Mouse (Mus musculus): ENCODE results near the gene Cerkl.
A peak's percentile ranks its signal among the peaks of the same experiment; 100 is the strongest.

Cerkl gene

DNA sequence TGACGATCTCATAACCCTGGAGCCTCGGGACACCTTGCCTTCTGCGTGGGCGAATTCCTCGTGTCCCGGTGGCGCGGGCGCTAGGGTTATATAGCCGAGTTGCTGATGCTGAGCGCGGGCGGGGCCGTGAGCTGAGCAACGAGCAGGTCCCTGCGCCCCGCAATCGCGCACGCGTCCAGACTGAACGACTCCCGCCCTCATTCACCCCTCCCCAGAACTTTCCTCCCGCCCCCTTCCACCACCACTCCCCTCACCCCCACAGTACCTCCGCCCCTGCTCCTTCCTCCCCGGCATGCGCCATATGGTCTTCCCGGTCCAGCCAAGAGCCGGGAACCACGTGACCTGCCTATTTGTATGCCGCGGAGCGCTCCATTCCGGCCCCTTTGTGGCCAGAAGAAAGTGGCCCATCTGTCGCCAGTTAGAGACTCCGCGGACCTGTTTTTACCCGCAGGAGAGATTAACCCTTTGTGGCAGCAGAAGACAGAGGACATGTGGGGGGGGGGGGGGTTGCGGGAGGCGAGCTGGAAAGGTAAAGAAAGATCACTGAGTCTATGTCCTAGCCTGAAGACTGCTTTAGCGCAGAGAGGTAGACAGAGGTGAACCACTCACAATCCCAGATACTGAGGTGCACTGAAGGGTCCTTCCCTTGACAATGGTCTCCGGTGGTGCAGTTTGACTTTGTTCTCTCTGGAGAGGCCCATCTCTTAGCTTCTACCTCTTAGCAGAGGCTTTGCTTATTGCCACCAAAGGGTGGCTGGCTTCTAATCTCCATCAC is at the start of gene Cerkl, which contains the start of gene Neurod1:
Gene Cerkl (minus strand): TSS at position 211 of the 775 bp plus-strand sequence.
Gene Neurod1 (minus strand): TSS at position 177 of the 775 bp plus-strand sequence.
- DNase-seq (ENCODE audit: low spot score): no peak

DNA sequence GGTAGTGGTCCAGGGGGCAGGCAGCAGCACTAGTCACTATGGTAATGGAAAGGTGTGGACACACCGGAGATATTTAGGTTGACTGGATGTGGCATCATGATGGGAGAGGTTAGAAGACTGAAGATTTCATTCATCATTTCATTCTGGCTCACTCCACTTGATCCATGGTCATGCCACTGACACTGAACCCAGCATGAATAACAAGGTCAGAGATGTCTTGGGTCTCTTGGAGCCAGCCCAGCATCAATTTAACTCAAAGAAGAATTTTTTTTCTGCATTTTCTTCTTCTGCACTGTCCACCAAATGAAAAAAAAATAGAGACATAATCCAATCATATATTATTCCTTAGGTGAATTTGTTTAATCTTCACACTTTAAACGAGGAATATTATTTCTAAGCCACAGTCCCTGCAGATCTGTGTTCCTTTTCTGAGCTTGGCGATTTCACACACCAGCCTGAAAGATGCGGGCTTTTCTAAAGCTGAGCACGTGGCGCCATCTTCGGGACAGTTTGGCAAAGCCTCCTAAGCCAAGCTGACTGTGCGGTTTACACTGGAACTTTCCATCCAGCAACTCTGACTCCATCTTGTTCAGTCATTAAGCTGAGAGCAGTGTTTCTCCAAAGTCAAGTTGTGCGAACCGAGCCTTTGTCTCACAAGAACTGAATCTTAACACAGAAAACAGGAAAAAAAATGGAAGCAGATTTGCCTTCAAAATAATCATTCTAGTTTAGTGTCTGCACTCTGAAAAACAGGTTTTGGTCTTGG is 42.6 kb upstream of the Cerkl start:
- peak; percentile 46 for DNase-seq (ENCODE audit: low spot score)

DNA sequence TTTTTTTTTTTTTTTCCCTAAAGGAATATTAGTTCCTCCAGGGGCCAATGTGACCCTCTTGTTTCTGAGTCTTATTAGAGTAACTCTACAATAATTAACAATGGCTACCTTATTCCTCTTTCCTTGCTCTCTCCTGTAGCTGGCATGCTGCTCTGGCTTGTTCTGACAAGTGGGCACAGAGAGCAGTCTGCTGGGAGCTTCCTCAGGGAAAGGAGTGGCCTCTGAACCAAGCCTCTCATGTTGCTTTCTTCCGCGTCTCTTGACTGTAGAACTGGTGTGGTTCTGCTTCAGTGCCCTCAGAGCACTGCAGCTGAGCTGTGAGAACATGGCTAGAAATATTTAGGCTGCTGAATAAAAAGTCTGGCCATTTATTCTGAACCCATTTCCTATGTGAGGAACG is 28.5 kb upstream of the Cerkl start:
- no peak for DNase-seq (ENCODE audit: low spot score)

DNA sequence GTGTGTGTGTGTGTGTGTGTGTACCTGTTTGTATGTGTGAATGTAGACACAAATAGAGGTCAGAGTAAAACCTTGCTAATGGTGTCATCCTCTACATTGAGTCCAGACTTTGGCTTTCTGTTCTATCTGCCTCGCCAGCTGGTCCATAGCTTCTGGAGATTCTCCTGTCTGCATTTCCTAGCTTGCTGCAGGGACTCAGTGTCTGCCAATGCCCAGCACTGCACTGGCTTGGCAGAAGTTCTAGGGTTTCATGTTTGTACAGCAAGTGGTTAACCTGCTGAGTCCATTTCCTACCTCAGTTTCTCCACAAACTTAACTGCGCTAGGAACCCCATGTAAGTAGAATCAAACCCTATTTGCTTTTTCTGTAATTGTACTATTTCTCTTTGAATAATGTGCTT is 25.9 kb upstream of the Cerkl start:
- DNase-seq (ENCODE audit: low spot score): no peak

DNA sequence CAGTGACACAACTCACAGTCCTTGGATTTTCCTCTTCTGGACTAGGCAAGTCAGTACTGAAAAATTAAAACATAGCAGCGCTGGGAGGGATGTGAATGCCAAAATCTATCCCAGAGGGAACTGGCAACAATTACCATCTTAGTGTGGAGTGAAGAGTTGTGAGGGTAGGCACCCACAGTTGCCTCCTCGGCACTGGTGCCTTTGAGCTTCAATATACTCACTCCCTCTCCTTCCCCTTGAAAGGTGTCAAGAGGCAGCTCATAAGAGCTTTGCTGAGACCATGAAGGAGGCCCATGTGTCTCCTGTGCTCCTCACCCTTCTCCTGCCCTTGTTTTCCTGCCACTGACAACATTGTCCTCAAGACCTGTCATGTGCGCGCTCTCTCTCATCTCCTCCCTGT is 5.8 kb upstream of the Cerkl start:
- no peak for DNase-seq (ENCODE audit: low spot score)

DNA sequence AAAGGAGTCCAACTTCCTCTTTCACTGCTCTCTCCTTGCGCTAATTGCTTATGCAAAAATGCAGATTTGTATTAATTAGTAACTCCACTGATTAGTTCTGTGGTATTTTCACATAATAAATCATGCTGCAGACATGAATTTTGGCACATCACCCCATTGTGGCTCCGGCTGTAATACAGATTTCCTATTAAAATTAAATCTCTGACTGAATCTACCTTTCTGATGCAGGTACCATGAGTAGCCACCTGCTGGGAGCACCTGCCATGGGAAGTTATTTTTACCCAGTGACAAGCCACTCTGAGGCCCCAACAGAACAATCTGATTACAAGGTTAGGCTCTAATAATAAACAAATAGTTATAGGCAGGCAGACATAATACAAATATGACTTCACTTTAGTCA is 5.3 kb upstream of the Cerkl start:
- no peak for DNase-seq (ENCODE audit: low spot score)

DNA sequence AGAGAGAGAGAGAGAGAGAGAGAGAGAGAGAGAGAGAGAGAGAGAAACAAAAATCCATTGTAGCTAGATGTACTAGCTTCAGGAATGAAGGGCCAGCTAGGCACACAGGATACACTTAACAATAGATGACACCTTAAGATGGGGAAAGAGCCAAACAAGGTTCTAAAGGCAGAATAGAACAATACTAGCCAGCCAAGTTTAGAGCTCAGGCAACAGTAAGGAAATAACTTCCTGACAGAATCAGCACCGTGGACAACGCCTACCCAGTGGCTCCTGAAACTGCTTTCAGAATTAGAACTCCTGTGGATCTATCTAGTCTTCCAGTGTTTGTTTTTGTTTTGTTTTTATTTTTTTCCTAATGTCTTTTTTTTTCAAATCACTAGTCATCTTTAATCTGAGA is 4.0 kb upstream of the Cerkl start:
- no peak for DNase-seq (ENCODE audit: low spot score)

DNA sequence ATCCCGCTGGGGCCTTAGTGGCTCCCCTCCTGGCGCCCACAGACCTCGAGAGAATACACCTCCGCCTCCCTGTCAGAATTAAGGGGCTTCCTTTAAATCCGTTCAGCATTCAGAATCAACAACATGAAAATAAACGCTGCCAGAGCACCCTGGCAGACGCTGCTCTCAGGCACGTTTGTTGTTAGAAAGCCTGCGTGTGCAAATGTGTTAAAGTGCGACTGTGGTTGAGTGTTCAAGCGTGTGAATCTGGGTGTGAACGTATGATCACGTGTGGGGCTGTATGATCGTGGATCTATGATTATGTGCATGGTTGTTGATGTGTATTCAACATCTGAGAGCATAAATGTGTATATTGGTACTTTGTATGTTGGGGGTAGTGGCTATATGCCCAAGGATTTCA is 3.5 kb upstream of the Cerkl start:
- no peak for DNase-seq (ENCODE audit: low spot score)

DNA sequence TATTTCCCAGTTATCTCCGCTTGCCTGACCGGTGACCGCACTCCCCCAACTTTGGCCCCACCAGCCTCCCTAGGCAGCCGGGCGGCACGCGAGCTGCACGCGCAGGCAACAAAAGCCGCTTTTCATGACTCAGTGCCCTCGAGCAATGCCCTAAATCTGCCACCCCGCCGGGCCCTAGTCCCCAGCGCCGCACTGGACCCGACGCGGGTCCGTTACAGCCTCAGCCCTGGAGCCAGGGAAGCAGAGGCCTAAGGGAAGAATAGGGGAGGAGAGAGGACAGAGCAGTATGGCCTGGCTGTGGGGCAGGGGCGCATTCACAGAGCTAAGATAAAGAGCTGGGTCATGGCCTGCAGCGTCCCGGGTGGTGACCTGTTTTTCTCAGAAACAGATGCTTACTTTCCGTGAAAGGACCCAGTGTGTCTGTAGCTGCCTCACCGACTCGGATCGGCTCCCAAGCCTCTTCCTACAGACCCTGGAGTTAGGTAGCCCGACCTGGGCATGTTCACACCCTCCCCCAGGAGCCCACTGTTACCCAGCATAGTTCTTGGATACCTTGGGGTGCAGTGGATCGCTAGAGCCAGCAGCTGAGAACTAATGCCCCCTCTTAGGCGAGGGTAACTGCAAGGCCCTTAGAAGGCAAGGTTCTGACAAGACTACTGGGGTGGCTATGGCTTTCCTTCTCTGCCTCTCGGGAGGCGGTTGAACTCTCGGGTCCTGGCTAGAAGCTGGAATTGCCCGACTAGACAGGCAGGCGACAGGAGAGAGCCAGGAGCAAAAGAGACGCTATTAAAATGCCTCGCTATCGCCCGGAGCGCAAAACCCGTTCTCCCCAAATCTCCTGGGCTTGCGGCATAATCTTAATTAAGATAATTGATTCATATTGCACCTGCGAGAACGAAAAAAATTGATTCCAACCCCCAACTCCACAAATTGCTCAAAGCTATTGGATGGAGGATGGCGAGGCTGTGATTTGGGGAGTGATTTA is 2.8 kb upstream of the Cerkl start:
- DNase-seq (ENCODE audit: low spot score): no peak

DNA sequence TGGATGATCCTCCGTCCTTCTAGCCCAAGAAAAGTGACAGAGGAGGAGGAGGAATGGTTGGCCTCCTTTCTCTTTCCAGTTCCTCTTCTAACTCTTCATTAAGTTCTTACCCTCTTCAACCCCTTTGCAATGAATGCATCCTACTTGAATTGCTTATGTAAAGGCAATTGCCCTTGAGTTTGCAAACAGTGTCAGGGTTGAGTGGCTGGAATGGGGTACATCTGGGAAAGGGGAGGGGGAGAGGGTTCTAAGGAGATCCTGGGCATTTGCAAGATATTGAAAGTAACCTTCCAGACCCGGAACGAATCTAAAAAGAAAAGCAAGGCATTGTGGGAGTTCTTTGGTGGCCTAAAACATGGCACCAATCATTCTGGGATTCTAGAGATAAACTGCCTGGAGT is 1.3 kb upstream of the Cerkl start:
- DNase-seq (ENCODE audit: low spot score): no peak

DNA sequence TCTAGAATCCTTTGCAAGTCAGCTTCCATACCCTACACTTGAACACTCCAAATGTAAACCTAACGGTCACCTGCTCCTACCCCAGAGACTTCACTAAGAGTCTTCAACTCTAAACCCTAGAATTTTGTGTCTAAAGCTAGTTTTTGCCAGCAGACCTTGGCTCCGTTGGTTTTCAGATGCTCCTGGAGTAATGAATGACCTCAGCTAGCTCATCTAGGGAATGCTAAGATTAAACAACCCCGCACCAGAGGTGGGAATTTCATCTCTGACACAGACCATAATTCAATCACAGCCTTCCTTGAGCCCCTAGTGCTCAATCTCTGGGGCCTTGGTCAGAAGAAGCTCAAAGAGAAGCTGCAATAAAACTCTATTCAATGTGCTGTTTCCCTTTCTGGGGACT is 849 bp upstream of the Cerkl start:
- DNase-seq (ENCODE audit: low spot score): no peak

DNA sequence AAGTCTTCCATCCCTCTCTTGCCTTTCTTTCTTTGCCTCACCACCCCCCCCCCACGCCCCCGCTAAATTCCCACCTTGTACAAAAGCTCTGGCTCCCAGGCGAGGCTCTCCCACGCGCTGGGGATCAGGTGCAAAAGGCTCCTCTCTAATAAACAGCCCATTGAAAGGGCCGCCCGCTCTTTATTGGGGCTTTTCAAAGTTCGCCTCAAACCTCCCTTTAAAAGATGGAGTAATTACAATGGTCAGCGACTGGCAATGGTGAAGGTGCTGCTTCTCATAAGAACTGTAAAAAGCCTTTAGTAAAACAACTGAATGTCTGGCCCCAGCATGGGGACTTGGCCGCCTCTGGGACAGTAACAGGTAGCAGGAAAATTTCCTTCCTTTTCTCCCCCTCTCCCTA is 939 bp downstream of the Cerkl start:
- DNase-seq (ENCODE audit: low spot score): no peak

DNA sequence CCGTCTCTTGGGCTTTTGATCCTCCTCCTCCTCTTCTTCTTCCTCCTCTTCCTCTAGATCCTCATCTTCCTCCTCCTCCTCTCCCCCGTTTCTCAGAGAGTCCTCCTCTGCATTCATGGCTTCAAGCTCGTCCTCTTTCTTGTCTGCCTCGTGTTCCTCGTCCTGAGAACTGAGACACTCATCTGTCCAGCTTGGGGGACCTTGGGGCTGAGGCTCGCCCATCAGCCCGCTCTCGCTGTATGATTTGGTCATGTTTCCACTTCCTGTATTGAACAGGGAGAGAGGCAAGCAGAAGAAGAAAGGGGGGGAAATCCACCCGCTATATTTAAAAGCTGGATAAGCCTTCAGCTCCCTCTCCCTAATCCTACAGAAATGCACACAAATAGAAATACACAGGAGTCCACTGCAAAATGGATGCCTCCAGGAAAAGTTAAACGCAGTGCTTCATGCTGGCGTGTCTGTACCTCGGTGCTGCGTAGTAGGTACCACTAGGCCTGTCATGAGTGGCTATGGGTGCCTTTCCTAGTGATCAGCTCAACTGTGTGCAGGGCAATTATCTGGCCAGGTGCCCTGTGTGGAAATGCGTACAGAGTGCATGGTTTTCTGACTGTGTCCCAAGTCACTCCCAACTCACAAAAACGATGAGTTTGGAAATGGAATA is 1.7 kb downstream of the Cerkl start:
- no peak for DNase-seq (ENCODE audit: low spot score)

DNA sequence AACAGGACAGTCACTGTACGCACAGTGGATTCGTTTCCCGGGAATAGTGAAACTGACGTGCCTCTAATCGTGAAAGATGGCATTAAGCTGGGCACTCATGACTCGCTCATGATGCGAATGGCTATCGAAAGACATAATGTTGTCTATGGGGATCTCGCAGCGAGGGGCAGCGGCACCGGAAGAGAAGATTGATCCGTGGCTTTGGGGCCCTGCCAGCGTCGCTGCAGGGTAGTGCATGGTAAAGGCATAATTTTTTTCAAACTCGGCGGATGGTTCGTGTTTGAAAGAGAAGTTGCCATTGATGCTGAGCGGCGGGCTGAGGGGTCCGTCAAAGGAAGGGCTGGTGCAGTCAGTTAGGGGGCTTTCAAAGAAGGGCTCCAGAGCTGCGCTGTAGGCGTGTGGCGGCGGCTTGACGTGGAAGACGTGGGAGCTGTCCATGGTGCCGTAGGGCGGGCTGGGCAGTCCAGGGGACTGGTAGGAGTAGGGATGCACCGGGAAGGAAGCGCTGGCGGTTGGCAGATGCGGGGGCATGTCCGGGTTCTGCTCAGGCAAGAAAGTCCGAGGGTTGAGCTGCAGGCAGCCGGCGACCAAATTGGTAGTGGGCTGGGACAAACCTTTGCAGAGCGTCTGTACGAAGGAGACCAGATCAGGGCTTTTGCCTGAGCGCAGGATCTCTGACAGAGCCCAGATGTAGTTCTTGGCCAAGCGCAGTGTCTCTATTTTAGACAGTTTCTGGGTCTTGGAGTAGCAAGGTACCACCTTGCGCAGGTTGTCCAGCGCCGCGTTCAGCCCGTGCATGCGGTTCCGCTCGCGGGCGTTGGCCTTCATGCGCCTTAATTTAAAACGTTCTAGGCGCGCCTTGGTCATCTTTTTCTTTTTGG is 2.4 kb downstream of the Cerkl start:
- peak; percentile 82 for DNase-seq (ENCODE audit: low spot score)

DNA sequence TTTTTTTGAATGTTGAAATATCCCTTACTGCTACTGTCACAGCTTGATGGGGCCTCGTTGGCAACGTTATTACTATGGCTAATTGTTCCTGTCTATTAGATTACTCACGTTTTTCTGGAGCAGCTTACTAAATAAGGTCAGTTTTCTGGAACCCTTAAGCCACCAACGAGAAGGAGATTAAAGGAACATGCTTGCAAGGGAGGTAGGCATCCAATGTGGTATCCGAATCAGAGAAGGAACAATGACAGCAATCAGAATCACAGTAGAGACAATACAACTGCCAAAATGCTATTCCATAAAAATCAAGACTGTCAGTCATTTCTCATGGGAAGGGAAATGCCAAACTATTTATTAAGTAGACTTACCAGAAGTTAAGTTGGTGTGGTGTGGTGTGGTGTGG is 5.1 kb downstream of the Cerkl start:
- no peak for DNase-seq (ENCODE audit: low spot score)

DNA sequence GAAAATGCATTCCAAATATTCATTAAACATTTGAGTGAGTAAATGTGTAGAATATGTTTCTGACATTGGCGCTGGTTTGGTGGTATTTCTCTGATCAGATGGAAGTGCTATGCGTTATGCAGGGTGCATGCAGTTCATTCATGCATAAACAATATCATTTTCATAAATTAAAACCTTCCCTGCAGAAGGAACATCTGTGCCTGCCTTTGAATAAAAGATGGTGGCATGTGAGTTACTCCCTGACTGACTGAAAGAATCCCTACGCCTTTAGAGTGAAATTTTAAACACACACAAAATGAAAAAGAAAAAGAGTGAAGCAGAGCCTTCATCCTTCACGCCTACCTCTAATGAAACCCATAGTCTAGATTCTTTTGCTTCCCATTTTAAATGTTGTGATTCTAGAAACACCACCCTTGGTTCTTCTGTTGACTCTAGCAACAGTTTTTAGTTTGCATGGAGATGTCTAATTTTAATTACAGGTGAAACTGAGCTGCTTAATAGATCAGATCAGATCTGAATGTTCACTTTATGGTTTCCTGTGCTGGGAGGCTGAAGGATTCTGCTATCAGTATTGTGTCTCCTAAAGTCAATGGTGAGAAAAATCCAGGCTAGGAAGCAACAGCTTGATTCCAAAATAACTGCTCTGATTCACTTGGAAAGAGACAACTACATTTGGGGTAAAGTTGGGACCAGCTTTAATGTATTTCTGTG is 5.7 kb downstream of the Cerkl start:
- DNase-seq (ENCODE audit: low spot score): no peak

DNA sequence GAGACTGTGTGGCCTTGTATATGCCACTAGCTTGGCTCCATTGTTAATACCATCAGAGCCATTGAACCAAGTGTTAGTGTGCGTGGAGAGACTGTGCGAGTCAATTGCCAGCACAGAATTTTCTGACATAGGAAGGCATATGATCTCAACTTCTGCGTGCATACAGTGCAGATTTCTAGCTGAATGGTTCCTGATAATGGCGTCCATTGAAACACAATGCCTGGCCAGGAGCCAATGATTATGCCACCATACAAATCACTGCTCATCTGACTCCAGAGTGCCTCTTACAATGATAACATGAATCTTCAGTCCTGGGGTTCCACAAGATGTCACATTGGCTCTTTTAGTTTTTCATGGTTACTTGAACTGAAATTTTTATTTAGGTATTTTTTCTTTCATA is 7.2 kb downstream of the Cerkl start:
- DNase-seq (ENCODE audit: low spot score): no peak

DNA sequence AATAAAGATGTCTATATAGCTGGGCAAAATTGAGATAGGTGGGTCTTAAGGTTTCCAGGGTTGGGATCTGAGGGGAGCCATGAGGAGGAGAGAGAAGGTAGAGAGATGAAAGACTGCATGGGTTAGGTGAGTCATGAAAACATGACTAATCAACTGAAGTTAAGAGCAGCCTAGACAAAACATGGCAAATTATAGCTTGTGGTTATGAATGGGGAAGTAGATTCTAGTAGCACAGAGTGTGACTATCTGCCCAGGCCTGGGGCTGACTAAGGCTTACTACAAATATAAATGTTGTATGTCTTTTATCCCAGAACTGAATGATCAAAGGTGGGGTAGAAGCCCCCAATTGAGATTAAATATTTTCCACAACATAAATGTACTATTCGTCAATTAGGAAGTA is 9.4 kb downstream of the Cerkl start:
- no peak for DNase-seq (ENCODE audit: low spot score)

DNA sequence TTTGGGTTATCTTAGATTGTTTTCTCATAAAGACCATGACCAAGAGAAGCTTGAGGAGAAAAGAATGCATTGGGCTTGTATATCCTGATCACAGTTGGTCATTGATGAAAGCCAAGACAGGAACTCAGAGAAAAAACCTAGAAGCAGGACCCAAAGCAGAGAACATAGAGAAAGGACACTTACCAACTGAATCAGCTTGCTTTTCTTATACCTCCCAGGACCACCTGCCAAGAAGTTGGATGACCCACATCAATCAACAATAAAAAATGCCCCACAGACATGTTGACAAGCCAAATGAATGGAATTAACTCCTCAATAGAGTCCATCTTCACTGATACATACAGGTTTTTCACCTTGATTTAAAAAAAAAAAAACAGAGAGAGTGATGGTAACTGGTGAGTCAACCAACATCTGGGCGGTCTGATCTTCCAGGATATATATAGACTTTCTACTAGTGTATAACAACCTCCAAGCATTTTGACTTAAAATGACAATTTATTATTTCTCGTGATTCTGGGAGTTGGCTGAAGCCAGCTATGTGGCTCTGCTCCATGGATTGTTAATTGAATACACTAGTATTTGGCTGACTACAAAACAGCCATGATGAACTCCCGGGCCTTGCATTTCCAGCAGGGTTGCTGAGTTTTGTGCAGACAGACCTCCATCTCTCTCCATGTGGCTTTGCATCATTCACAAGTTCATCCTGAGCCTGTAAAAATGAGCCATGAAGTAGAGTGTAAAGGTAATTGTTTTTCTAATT is 12.5 kb downstream of the Cerkl start:
- DNase-seq (ENCODE audit: low spot score): no peak

All from ovary, postnatal 36 days (tissue).